ENCODE assay signal across 10 mouse cellular contexts in the genomic region with DNA sequence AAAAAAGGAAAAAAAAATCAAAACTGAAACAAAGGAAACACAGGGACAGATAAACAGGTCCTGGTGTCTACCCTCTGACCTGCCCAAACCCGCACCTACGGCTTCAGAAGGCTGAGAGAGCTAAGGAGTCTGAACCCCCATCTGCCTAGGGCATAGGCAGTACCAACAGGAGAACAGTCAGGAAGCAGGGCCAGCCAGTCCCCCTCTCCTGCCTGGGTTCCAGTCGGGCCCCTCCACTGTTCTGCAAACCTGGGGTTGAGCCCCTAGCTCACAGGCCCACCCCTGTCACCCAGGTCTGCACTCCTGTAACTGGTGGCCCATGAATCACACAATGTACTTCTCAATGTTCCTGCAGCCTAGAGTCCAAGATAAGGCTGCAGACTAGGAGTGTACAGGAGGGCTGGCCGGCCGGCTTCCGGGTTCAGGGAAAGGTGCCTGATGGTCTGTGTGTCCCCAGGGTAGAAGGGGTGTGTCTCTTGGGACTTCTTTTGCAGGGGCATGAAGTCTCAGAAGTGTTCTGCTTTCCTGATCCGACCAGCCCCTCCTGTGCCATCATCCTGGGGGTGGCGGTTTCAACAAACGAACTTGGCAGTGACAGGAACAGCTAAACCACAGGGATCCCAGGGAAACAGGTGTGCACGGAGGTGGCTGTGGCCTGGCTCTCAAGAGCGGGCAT. TPM values are rescaled to one million over a fixed set of nuclear protein-coding genes. Genes with fewer than 3 reads are reported as not detected.
DNase-seq lines count a peak whose midpoint lies in the region; ATAC-seq and TF ChIP-seq lines count a peak whose summit lies in the region.
"Had no signal": no experiment of that assay in that cellular context is flagged by ENCODE, and none has a peak within 500 bp of the region (broad histone marks: within the 10 kb centered on the region; RNA-seq: fewer than 3 reads in every experiment).

No protein-coding gene starts in this region.

- TF ChIP-seq EP300 in lung, postnatal 0 days (IDR thresholded peaks at IDR 0.05) = no peak

- H3K9ac ChIP-seq in lung, postnatal 0 days (replicated peaks; ENCODE audit: low read depth) = no peak overlapping the region
- no peak overlapping the region; the same call in 1 of the 2 replicates for H3K9ac ChIP-seq in stomach, embryonic 16.5 days (ENCODE audit: low read length)
- H3K9ac ChIP-seq: limb, embryonic 15.5 days had no signal

- no peaks in the 10 kb centered on the region for H3K9me3 ChIP-seq in lung, postnatal 0 days (ENCODE audit: low read length)
- no peaks in the 10 kb centered on the region for H3K9me3 ChIP-seq in stomach, embryonic 16.5 days (replicated peaks; ENCODE audit: control insufficient read depth, low read length)
- H3K9me3 ChIP-seq: limb, embryonic 15.5 days had no signal

- peak overlapping the region; percentile 27 for H3K4me2 ChIP-seq in lung, postnatal 0 days (replicated peaks; ENCODE audit: low read depth, low read length)
- H3K4me2 ChIP-seq in stomach, embryonic 16.5 days (ENCODE audit: low read depth, low read length) = peak overlapping the region; percentile 40
- H3K4me2 ChIP-seq: limb, embryonic 15.5 days had no signal

- no peaks in the 10 kb centered on the region for H3K36me3 ChIP-seq in lung, postnatal 0 days (ENCODE audit: insufficient read depth, low read length)
- no peaks in the 10 kb centered on the region for H3K36me3 ChIP-seq in stomach, embryonic 16.5 days (ENCODE audit: control insufficient read depth, insufficient read depth, low read length)
- H3K36me3 ChIP-seq: limb, embryonic 15.5 days had no signal

- ATAC-seq in cerebellum, adult (ENCODE audit: insufficient number of reproducible peaks, low FRiP score, low TSS enrichment) = no peak
- peak; percentile 59 for ATAC-seq in lung, postnatal 0 days
- peak; percentile 37 to 42 for ATAC-seq in hematopoietic stem cell, adult 5-6 weeks (replicated peaks in 1 of 2; ENCODE audit: insufficient read depth in 1 of 2, low FRiP score in 2 of 2, low TSS enrichment in 1 of 2, low read depth in 1 of 2, poor library complexity in 2 of 2, severe bottlenecking in 2 of 2)
- ATAC-seq in stomach, embryonic 16.5 days (ENCODE audit: insufficient read depth, low FRiP score) = peak; percentile 78

- H3K27me3 ChIP-seq in lung, postnatal 0 days (replicated peaks; ENCODE audit: insufficient read depth, low read length) = peaks cover 12% of the 10 kb centered on the region
- peaks cover 16% of the 10 kb centered on the region for H3K27me3 ChIP-seq in stomach, embryonic 16.5 days (ENCODE audit: control insufficient read depth, insufficient read depth, low read length)

- H3K4me3 ChIP-seq in lung, postnatal 0 days (ENCODE audit: low read depth, low read length) = no peak overlapping the region
- peak overlapping the region; percentile 13; the same call in 1 of the 2 replicates for H3K4me3 ChIP-seq in stomach, embryonic 16.5 days (replicated peaks; ENCODE audit: low read length)
- H3K4me3 ChIP-seq: limb, embryonic 15.5 days; myocyte had no signal

- H3K27ac ChIP-seq in lung, postnatal 0 days (ENCODE audit: low read length) = no peak overlapping the region
- H3K27ac ChIP-seq in stomach, embryonic 16.5 days (ENCODE audit: low read length) = peak overlapping the region; percentile 87
- H3K27ac ChIP-seq: limb, embryonic 15.5 days had no signal

- 40% methylated on average over 11 of the region's 11 CpGs for WGBS in lung, postnatal 0 days
- WGBS in stomach, embryonic 16.5 days = 47% methylated on average over 11 of the region's 11 CpGs

- no peak for TF ChIP-seq CTCF in lung, postnatal 0 days (IDR thresholded peaks at IDR 0.05)

- DNase-seq in cerebellum, adult 11 months = peak; percentile 31
- peak; percentile 43 for DNase-seq in lung, postnatal 0 days (ENCODE audit: low spot score)
- no peak for DNase-seq in lung, postnatal 36 days
- DNase-seq in adrenal gland, postnatal 4 days (ENCODE audit: low spot score in 2 of 2) = no peak
- no peak for DNase-seq in frontal cortex, adult 2 months (ENCODE audit: extremely low spot score in 1 of 2, low spot score in 1 of 2)

- peaks cover 5% of the 10 kb centered on the region; the same call in 1 of the 2 replicates for H3K4me1 ChIP-seq in lung, postnatal 0 days (ENCODE audit: insufficient read depth, low read depth, low read length)
- H3K4me1 ChIP-seq in stomach, embryonic 16.5 days (ENCODE audit: control insufficient read depth, insufficient read depth, low read length) = peaks cover 4% of the 10 kb centered on the region; the same call in 1 of the 2 replicates

RNA-seq across cellular contexts. Expression of gene Coro2a, which starts 4.6 kb away (rescaled TPM):
- polyA plus RNA-seq in lung, postnatal 0 days (2015; fragmentation: Nextera tagmentation; extraction: Ambion mirVana) = 2.3 and 2.5 TPM in 2 replicates
- total RNA-seq in hematopoietic stem cell, adult 5-6 weeks (2017) = 57.8 and 70.1 TPM in 2 replicates
- 26.4 and 27.1 TPM in 2 replicates for polyA plus RNA-seq in stomach, embryonic 16.5 days (2015; fragmentation: Nextera tagmentation; extraction: Ambion mirVana)
- total RNA-seq in adrenal gland, postnatal 4 days (2021) = 1 to 10 TPM; 5.1 to 7.0 TPM
- polyA plus RNA-seq in frontal cortex, adult 2 months (2012; rRNA removed) = 13.3 and 15.2 TPM in 2 replicates

RNA-seq across cellular contexts. Expression of gene Tbc1d2, which starts 52.6 kb away (rescaled TPM):
- 6.7 and 6.9 TPM in 2 replicates for polyA plus RNA-seq in lung, postnatal 0 days (2015; fragmentation: Nextera tagmentation; extraction: Ambion mirVana)
- 1.8 and 4.7 TPM in 2 replicates for total RNA-seq in hematopoietic stem cell, adult 5-6 weeks (2017)
- polyA plus RNA-seq in stomach, embryonic 16.5 days (2015; fragmentation: Nextera tagmentation; extraction: Ambion mirVana) = 2.9 and 3.1 TPM in 2 replicates
- total RNA-seq in adrenal gland, postnatal 4 days (2021) = 1 to 10 TPM; 2.8 to 3.9 TPM
- 3.0 and 4.2 TPM in 2 replicates for polyA plus RNA-seq in frontal cortex, adult 2 months (2012; rRNA removed)

Comparison
In these comparisons a context has a peak if more than half of its experiments do, and no peak if none do; other contexts are left out.
1. DNase-seq: peak in cerebellum, adult 11 months (single experiment) and lung, postnatal 0 days (single experiment); none in lung, postnatal 36 days (single experiment), adrenal gland, postnatal 4 days (0 of 2) and frontal cortex, adult 2 months (0 of 2).